Mouse (Mus musculus) erythroblast, embryonic 14.5 days (primary cell): ENCODE results near the gene Rragd.

ENCODE experiments used
- GATA1 ChIP-seq: IDR thresholded peaks from 2 replicates; pipeline ENCODE4 v1.6.1; 2012; ENCODE audit warnings: low read length, inconsistent platforms, mixed read lengths
- TAL1 ChIP-seq: IDR thresholded peaks from 3 replicates; pipeline ENCODE4 v1.6.1; 2012; ENCODE audit warnings: low read length, inconsistent platforms, mixed read lengths

- TF ChIP-seq GATA1 (no peak), TAL1 (no peak)
Observed at GRCm38 (mm10) chr4:32985684-32986083, 2.8 kb downstream of the Rragd start.
